Mouse (Mus musculus) lung, adult 2 months (tissue): ENCODE measurements at regions not wholly inside any gene's neighbourhood (a gene's known extent, or its start where the extent isn't known, plus 50 kb on each side); places are given as distances from the start of the nearest gene placed in this dataset.

ENCODE experiments used
- CTCF ChIP-seq: fragments of 200-500 bp; IDR thresholded peaks from 2 replicates; pipeline ENCODE4 v1.5.1; 2011; ENCODE audit warnings: mild to moderate bottlenecking, low read length, control low read depth; ENCODE audit not compliant: insufficient read depth
- POLR2A ChIP-seq: fragments of 200-500 bp; IDR thresholded peaks from 2 replicates; pipeline ENCODE4 v1.6.1; 2011; ENCODE audit warnings: low read depth, mild to moderate bottlenecking, control low read depth, low read length, borderline replicate concordance; ENCODE audit errors: extremely low read depth

- TF ChIP-seq POLR2A (no peak), CTCF (no peak)
Measured at GRCm38 (mm10) chr4:105916229-105916628, 126.6 kb downstream of the Gm12728 start.
